Mouse (Mus musculus): ENCODE results near the gene Tcl1b2. TPM values are rescaled to one million over a fixed set of nuclear protein-coding genes. Genes with fewer than 3 reads are reported as not detected.

Gene Tcl1b2
- total RNA-seq (2023), result not detected

DNA sequence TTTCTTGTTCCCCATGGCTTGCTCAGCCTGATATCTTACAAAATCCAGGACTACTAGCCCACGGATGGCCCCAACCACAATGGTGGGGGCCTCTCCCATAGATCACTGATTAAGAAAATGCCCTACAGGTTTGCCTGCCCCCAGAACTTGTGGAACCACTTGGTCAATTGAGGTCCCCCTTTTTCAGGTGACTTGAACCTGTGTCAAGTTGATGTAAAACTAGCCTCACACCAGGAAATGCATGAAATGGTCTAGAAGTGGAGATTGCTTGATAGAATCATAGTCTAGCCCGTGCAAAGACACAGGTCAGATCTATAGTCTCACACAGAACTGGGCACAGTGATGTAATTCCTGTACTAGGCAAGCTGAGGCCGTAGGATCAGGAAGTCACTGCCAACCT is at the start of gene Tcl1b2:
TSS of gene Tcl1b2 (plus strand) at position 301 of the 400 bp plus-strand sequence.

DNA sequence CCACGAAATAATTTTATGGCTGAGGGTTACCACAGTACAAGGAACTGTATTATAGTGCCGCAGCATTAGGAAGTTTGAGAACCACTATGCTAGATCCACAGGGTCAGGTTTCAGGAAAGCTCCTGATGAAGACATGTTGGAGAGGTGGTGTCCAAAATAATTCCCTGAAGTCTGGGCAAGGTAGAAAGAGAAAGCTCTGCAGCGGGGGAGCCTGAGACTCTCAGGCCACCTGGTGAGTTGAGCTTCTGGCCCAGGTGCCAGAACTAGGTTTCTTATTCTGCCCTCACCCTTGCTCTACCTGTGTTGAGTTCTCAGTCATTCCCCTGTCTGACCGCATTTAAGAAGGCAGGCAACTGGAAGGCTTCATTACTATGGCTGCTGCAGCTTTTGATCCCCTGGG is 13.6 kb downstream of the Tcl1b2 start, which contains the start of gene Tcl1b1:
TSS of gene Tcl1b1 (plus strand) at position 301 of the 400 bp plus-strand sequence.

GRCm38 (mm10) chr12:105176044-105176443 is 30.2 kb downstream of the Tcl1b2 start, which contains the start of gene Tcl1b5:
Tcl1b5 (plus strand) TSS chr12:105176344.

GRCm38 (mm10) chr12:105190743-105191142 is 44.9 kb downstream of the Tcl1b2 start, which contains the start of gene Tcl1b3:
Tcl1b3 (plus strand) TSS chr12:105191043.

DNA sequence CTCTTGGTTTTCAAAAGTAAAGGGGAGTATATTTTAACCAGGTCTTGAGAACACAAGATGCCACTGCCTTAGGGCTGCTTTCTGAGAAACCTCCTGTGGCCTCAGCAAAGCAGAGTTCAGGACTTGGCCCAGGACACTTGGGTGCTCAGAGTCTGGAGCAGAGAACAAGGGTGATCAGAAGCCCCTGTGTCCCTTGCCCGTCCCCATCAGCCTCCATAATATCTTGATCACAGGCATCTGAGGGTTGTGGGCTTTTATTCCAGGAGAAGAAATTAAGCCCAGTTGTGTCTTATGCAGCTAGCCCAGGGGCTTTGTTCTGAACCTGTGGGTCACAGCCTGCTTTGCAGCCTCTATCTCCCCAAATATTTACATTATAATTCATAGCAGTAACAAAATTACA is 55.8 kb downstream of the Tcl1b2 start, which contains the start of gene Tcl1b4:
TSS of gene Tcl1b4 (plus strand) at position 301 of the 400 bp plus-strand sequence.

Other genes with a start within 250 kb of the Tcl1b2 start
- 10 to 100 TPM; 30.4 to 36.1 TPM for gene Syne3, start 136.2 kb upstream of the Tcl1b2 start, total RNA-seq (2023)
- 10 to 100 TPM; 30.2 to 34.2 TPM for gene Glrx5, start 113.3 kb upstream of the Tcl1b2 start, total RNA-seq (2023)
- not detected for gene Tcl1b1, start 13.7 kb downstream of the Tcl1b2 start, total RNA-seq (2023)
- gene Tcl1b5, start 30.3 kb downstream of the Tcl1b2 start, total RNA-seq (2023), result not detected
- gene Tcl1b3, start 45.0 kb downstream of the Tcl1b2 start, total RNA-seq (2023), result not detected
- gene Tcl1b4, start 55.9 kb downstream of the Tcl1b2 start, total RNA-seq (2023), result not detected
- gene Tcl1, start 76.8 kb downstream of the Tcl1b2 start, total RNA-seq (2023), result not detected
- not detected for gene Tunar, start 187.9 kb downstream of the Tcl1b2 start, total RNA-seq (2023)